Mouse (Mus musculus) hindbrain, embryonic 10.5 days (tissue): Measurements from ENCODE around the gene Mboat2. TPM values are rescaled to one million over a fixed set of nuclear protein-coding genes. Genes with fewer than 3 reads are reported as not detected.

Experiments
- DNase-seq: peaks from one replicate; pipeline ENCODE4 v3.0.0-alpha.2; 2017; ENCODE audit warnings: low spot score
- H3K27ac ChIP-seq: fragments of 300-500 bp; sonication (generic); 2 replicates; pipeline ENCODE4 v1.5.1; 2016; ENCODE audit warnings: mild to moderate bottlenecking, moderate library complexity
- H3K27me3 ChIP-seq: fragments of 300-500 bp; sonication (generic); 2 replicates; pipeline ENCODE4 v1.6.1; 2016; ENCODE audit warnings: mild to moderate bottlenecking; ENCODE audit not compliant: poor library complexity, insufficient read depth, severe bottlenecking
- H3K36me3 ChIP-seq: fragments of 300-500 bp; sonication (generic); 2 replicates; pipeline ENCODE4 v1.6.1; 2016; ENCODE audit warnings: mild to moderate bottlenecking, moderate library complexity
- H3K4me1 ChIP-seq: fragments of 300-500 bp; sonication (generic); replicated peaks from 2 replicates; pipeline ENCODE4 v1.6.1; 2016; ENCODE audit warnings: mild to moderate bottlenecking
- H3K4me3 ChIP-seq: fragments of 300-500 bp; sonication (generic); 2 replicates; pipeline ENCODE4 v1.5.1; 2016; ENCODE audit warnings: mild to moderate bottlenecking, moderate library complexity
- H3K9me3 ChIP-seq: fragments of 300-500 bp; sonication (generic); 2 replicates; pipeline ENCODE4 v1.6.1; 2016; ENCODE audit warnings: mild to moderate bottlenecking, moderate library complexity
- WGBS: fragments of 180-500 bp; shearing (Covaris S2); methylation state at CpG from one replicate; pipeline ENCODE4 v1.1.7; 2016; 5-methylcytosine and 5-hydroxymethylcytosine counted together
- polyA plus RNA-seq: library from polyadenylated mRNA; unstranded; fragments of >200 nt; fragmentation: Nextera tagmentation; extraction: Ambion mirVana; gene quantifications from 2 replicates; pipeline ENCODE4 v1.2.1, GENCODE M21; 2016

Gene Mboat2
- polyA plus RNA-seq, 1 experiment from 2014 or later, result 43.6 TPM

DNA sequence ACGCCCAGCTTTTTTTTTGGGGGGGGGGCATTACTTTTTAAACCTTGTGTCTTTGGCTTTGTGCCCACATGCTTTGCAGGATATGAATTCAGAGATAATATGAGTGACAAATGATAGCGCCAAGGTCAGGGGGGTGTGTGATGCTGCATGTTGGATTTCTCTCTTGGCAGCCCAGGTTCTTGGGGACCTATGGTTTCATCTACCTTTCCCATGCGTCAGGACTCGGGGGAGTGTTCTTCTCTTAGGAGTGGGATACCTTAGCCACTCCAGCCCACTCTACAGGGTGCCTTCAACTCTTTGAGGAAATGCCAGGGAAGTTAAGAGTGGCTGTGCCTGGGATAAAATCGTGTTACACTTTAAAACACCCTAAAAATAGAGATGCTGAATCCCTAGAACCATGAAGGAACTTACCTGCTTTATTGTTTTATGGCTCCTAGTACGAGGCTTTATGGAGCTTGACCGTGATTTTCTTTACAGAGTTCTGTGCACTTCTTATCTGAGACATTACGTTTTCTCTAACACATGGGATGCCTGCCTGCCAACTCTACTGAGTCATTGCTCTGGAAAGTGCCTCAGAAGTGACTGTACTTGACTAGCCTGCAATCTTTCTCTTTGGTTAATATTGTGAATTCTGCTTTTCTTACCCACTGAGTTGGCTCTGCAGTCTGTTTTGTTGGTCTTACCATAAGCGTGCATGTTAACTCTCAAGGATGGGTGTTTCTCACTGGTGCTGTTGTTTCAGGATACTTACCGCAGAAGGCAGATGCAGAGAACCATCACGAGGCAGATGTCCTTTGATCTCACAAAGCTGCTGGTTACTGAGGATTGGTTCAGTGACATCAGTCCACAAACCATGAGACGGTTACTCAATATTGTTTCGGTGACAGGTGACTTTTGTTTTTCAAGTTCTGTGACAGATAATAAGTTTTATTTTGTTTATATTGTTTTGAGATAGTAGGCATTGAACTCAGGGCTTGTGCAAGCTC lies 182.2 kb downstream of the Mboat2 start:
- WGBS, result 90% methylated on average over 13 of the region's 13 CpGs
- no peak overlapping the region for H3K27ac ChIP-seq
- no peaks in the 10 kb centered on the region for H3K4me1 ChIP-seq
- no peaks in the 10 kb centered on the region for H3K27me3 ChIP-seq
- peaks cover 93% of the 10 kb centered on the region for H3K36me3 ChIP-seq
- H3K4me3 ChIP-seq, result no peak overlapping the region
- H3K9me3 ChIP-seq, result no peaks in the 10 kb centered on the region
- DNase-seq, result no peak

Other genes with a start within 250 kb of the Mboat2 start
- gene Klf11, start 179.6 kb upstream of the Mboat2 start, polyA plus RNA-seq, result 13.2 and 14.0 TPM in 2 replicates
- gene Cys1, start 149.1 kb upstream of the Mboat2 start, polyA plus RNA-seq, result 0.34 and 0.55 TPM in 2 replicates
- gene Rrm2, start 122.6 kb upstream of the Mboat2 start, polyA plus RNA-seq, result 552 and 686 TPM in 2 replicates
- gene Kidins220, start 144.0 kb downstream of the Mboat2 start, polyA plus RNA-seq, result 24.8 and 38.1 TPM in 2 replicates